Mouse (Mus musculus): ENCODE results near the gene Nek11. TPM values are rescaled to one million over a fixed set of nuclear protein-coding genes. Genes with fewer than 3 reads are reported as not detected.

Gene Nek11
- polyA plus RNA-seq, 2 experiments: 0.13 to 0.14 TPM

GRCm38 (mm10) chr9:105387403-105387802, 7.9 kb downstream of the Nek11 start:
- H3K4me2 ChIP-seq (replicated peaks; ENCODE audit: low read depth, low read length, severe bottlenecking): no peak overlapping the region
- H3K27ac ChIP-seq (replicated peaks; ENCODE audit: low read depth, low read length): no peak overlapping the region
- DNase-seq (ENCODE audit: low spot score) (no peak), ATAC-seq (ENCODE audit: low FRiP score, low read depth) (no peak)
- no peak overlapping the region for H3K4me3 ChIP-seq (replicated peaks; ENCODE audit: low read length)
- H3K27me3 ChIP-seq (ENCODE audit: control insufficient read depth, insufficient read depth, low read length): no peaks in the 10 kb centered on the region
- H3K9ac ChIP-seq (ENCODE audit: low read depth, low read length, severe bottlenecking): no peak overlapping the region
- no peaks in the 10 kb centered on the region for H3K9me3 ChIP-seq (ENCODE audit: control insufficient read depth, low read length)
- no peaks in the 10 kb centered on the region for H3K4me1 ChIP-seq (ENCODE audit: control insufficient read depth, insufficient read depth, low read length)
- no peak for TF ChIP-seq POLR2A (IDR thresholded peaks at IDR 0.05; ENCODE audit: borderline replicate concordance, extremely low read depth, insufficient read depth, insufficient read length)
- no peaks in the 10 kb centered on the region for H3K36me3 ChIP-seq (ENCODE audit: control insufficient read depth, insufficient read depth, low read length)
- WGBS: 76% methylated on average over 5 of the region's 5 CpGs

- no peak for ATAC-seq (ENCODE audit: low FRiP score, low read depth)
- Histone ChIP-seq H3K27me3 (ENCODE audit: control insufficient read depth, insufficient read depth, low read length) (no peaks in the 10 kb centered on the region), H3K9me3 (ENCODE audit: control insufficient read depth, low read length) (no peaks in the 10 kb centered on the region), H3K4me1 (ENCODE audit: control insufficient read depth, insufficient read depth, low read length) (no peaks in the 10 kb centered on the region), H3K36me3 (ENCODE audit: control insufficient read depth, insufficient read depth, low read length) (no peaks in the 10 kb centered on the region), H3K4me3 (replicated peaks; ENCODE audit: low read length) (no peak overlapping the region), H3K27ac (replicated peaks; ENCODE audit: low read depth, low read length) (no peak overlapping the region), H3K9ac (ENCODE audit: low read depth, low read length, severe bottlenecking) (no peak overlapping the region), H3K4me2 (replicated peaks; ENCODE audit: low read depth, low read length, severe bottlenecking) (no peak overlapping the region)
- DNase-seq (ENCODE audit: low spot score): no peak
- TF ChIP-seq POLR2A (IDR thresholded peaks at IDR 0.05; ENCODE audit: borderline replicate concordance, extremely low read depth, insufficient read depth, insufficient read length): no peak
- WGBS: 78% methylated on average over 8 of the region's 8 CpGs
Observed at GRCm38 (mm10) chr9:105379533-105380145, 15.7 kb downstream of the Nek11 start.

GRCm38 (mm10) chr9:105377622-105378021, 17.7 kb downstream of the Nek11 start:
- Histone ChIP-seq H3K36me3 (ENCODE audit: control insufficient read depth, insufficient read depth, low read length) (no peaks in the 10 kb centered on the region), H3K27ac (replicated peaks; ENCODE audit: low read depth, low read length) (no peak overlapping the region), H3K4me1 (ENCODE audit: control insufficient read depth, insufficient read depth, low read length) (no peaks in the 10 kb centered on the region), H3K9ac (ENCODE audit: low read depth, low read length, severe bottlenecking) (no peak overlapping the region), H3K9me3 (ENCODE audit: control insufficient read depth, low read length) (no peaks in the 10 kb centered on the region), H3K4me2 (replicated peaks; ENCODE audit: low read depth, low read length, severe bottlenecking) (no peak overlapping the region), H3K4me3 (replicated peaks; ENCODE audit: low read length) (no peak overlapping the region), H3K27me3 (ENCODE audit: control insufficient read depth, insufficient read depth, low read length) (no peaks in the 10 kb centered on the region)
- no peak for TF ChIP-seq POLR2A (IDR thresholded peaks at IDR 0.05; ENCODE audit: borderline replicate concordance, extremely low read depth, insufficient read depth, insufficient read length)
- DNase-seq (ENCODE audit: low spot score) (no peak), ATAC-seq (ENCODE audit: low FRiP score, low read depth) (no peak)
- 75% methylated on average over 3 of the region's 3 CpGs for WGBS

GRCm38 (mm10) chr9:105376954-105377530, 18.3 kb downstream of the Nek11 start:
- Histone ChIP-seq H3K4me3 (replicated peaks; ENCODE audit: low read length) (no peak overlapping the region), H3K4me1 (ENCODE audit: control insufficient read depth, insufficient read depth, low read length) (no peaks in the 10 kb centered on the region), H3K9ac (ENCODE audit: low read depth, low read length, severe bottlenecking) (no peak overlapping the region), H3K4me2 (replicated peaks; ENCODE audit: low read depth, low read length, severe bottlenecking) (no peak overlapping the region), H3K9me3 (ENCODE audit: control insufficient read depth, low read length) (no peaks in the 10 kb centered on the region), H3K36me3 (ENCODE audit: control insufficient read depth, insufficient read depth, low read length) (no peaks in the 10 kb centered on the region), H3K27me3 (ENCODE audit: control insufficient read depth, insufficient read depth, low read length) (no peaks in the 10 kb centered on the region), H3K27ac (replicated peaks; ENCODE audit: low read depth, low read length) (no peak overlapping the region)
- no peak for TF ChIP-seq POLR2A (IDR thresholded peaks at IDR 0.05; ENCODE audit: borderline replicate concordance, extremely low read depth, insufficient read depth, insufficient read length)
- WGBS: 73% methylated on average over 7 of the region's 7 CpGs
- DNase-seq (ENCODE audit: low spot score): no peak
- no peak for ATAC-seq (ENCODE audit: low FRiP score, low read depth)

- Histone ChIP-seq H3K4me1 (ENCODE audit: control insufficient read depth, insufficient read depth, low read length) (no peaks in the 10 kb centered on the region), H3K27me3 (ENCODE audit: control insufficient read depth, insufficient read depth, low read length) (no peaks in the 10 kb centered on the region), H3K27ac (replicated peaks; ENCODE audit: low read depth, low read length) (no peak overlapping the region), H3K9me3 (ENCODE audit: control insufficient read depth, low read length) (no peaks in the 10 kb centered on the region), H3K4me3 (replicated peaks; ENCODE audit: low read length) (no peak overlapping the region), H3K9ac (ENCODE audit: low read depth, low read length, severe bottlenecking) (no peak overlapping the region), H3K4me2 (replicated peaks; ENCODE audit: low read depth, low read length, severe bottlenecking) (no peak overlapping the region), H3K36me3 (ENCODE audit: control insufficient read depth, insufficient read depth, low read length) (no peaks in the 10 kb centered on the region)
- TF ChIP-seq POLR2A (IDR thresholded peaks at IDR 0.05; ENCODE audit: borderline replicate concordance, extremely low read depth, insufficient read depth, insufficient read length): no peak
- DNase-seq (ENCODE audit: low spot score) (no peak), ATAC-seq (ENCODE audit: low FRiP score, low read depth) (no peak)
- WGBS: 70% methylated on average over 7 of the region's 7 CpGs
Observed at GRCm38 (mm10) chr9:105376411-105376810, 18.9 kb downstream of the Nek11 start.
